Mouse (Mus musculus): ENCODE data around the gene AI854703.

- no peak for TF ChIP-seq GATA1 (IDR thresholded peaks at IDR 0.05; ENCODE audit: borderline replicate concordance, low read length)
- TF ChIP-seq TAL1 (conservative IDR thresholded peaks at IDR 0.05; ENCODE audit: low read depth, low read length): no peak
Observed at GRCm38 (mm10) chr6:48669446-48669969, 42.9 kb downstream of the AI854703 start.
